Comparison of ENCODE assay signal across 8 mouse cellular contexts in the genomic region with DNA sequence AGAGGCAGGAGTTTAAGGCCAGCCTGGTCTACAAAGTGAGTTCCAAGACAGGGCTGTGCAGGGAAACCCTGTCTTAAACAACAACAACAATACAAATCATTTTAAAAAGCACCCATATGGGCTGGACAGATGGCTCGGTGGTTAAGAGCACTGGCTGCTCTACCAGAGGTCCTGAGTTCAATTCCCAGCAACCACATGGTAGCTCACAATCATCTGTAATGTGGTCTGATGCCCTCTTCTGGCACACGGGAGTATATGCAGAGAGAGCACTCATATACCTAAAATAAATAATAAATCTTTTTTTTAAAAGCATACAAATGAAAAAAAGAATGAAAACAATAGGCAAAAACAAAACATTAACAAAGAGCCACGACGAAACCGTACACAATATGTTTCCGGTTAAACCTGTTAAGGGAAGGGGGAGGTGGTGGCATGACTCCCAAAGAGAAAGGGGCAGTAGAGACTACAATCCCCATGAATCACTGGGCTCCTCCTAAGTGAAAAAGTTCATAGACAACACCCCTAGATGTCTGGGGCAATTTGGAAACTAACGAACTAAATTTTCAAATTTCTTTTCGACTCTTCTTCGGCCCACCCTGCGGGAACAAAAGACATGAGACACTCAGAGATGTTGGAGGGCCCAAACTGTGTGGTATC. TPM values are rescaled to one million over a fixed set of nuclear protein-coding genes. Genes with fewer than 3 reads are reported as not detected.
DNase-seq lines count a peak whose midpoint lies in the region; ATAC-seq lines count a peak whose summit lies in the region.

No protein-coding gene starts in this region.

- H3K36me3 ChIP-seq in hindbrain, embryonic 12.5 days: peaks cover 35% of the 10 kb centered on the region

- peak; percentile 67 for ATAC-seq in hindbrain, embryonic 12.5 days (ENCODE audit: low FRiP score)
- peak; percentile 63 for ATAC-seq in megakaryocyte, adult 5-6 weeks (ENCODE audit: poor library complexity, severe bottlenecking)

- H3K4me1 ChIP-seq in hindbrain, embryonic 12.5 days: peaks cover 14% of the 10 kb centered on the region

- peak overlapping the region; percentile 56 for H3K9ac ChIP-seq in hindbrain, embryonic 12.5 days

- peak overlapping the region; percentile 91 for H3K27ac ChIP-seq in hindbrain, embryonic 12.5 days

- 2% methylated on average over 10 of the region's 10 CpGs for WGBS in hindbrain, embryonic 12.5 days

- H3K4me3 ChIP-seq in hindbrain, embryonic 12.5 days: peak overlapping the region; percentile 61

- H3K4me2 ChIP-seq in hindbrain, embryonic 12.5 days (replicated peaks): peak overlapping the region; percentile 87

- no peaks in the 10 kb centered on the region for H3K9me3 ChIP-seq in hindbrain, embryonic 12.5 days (replicated peaks)

- peak; percentile 51 for DNase-seq in cerebellum, adult 11-12 months
- no peak for DNase-seq in cerebellum, adult 9-10 months
- DNase-seq in spleen, postnatal 36 days (ENCODE audit: low spot score in 2 of 2): peak; percentile 65 to 71
- DNase-seq in spleen, adult 18-20 months: no peak
- DNase-seq in testis, postnatal 10 days (ENCODE audit: low spot score): no peak
- DNase-seq in Muller cell, postnatal 12 days (ENCODE audit: inconsistent ontology term): no peak

- H3K27me3 ChIP-seq in hindbrain, embryonic 12.5 days: 0 out of 2 replicates have a peak, but pooled peaks cover 3% of the 10 kb centered on the region

RNA-seq across cellular contexts. Expression of a gene that starts 0.4 kb away (rescaled TPM):
- 5.7 and 7.1 TPM in 2 replicates for polyA plus RNA-seq in hindbrain, embryonic 12.5 days (2016; fragmentation: Nextera tagmentation; extraction: Ambion mirVana)
- 10.7 and 11.0 TPM in 2 replicates for total RNA-seq in megakaryocyte, adult 5-6 weeks (2015)
- total RNA-seq in megakaryocyte, adult 5-6 weeks (2017): 3.8 and 5.2 TPM in 2 replicates

RNA-seq across cellular contexts. Expression of a gene that starts 0.5 kb away (rescaled TPM):
- polyA plus RNA-seq in hindbrain, embryonic 12.5 days (2016; fragmentation: Nextera tagmentation; extraction: Ambion mirVana): 11.3 and 12.6 TPM in 2 replicates
- 3.6 and 6.6 TPM in 2 replicates for total RNA-seq in megakaryocyte, adult 5-6 weeks (2015)
- 2.4 and 2.6 TPM in 2 replicates for total RNA-seq in megakaryocyte, adult 5-6 weeks (2017)

RNA-seq across cellular contexts. Expression of a gene that starts 8.1 kb away (rescaled TPM):
- 52.4 and 55.2 TPM in 2 replicates for polyA plus RNA-seq in hindbrain, embryonic 12.5 days (2016; fragmentation: Nextera tagmentation; extraction: Ambion mirVana)
- 54.7 and 64.1 TPM in 2 replicates for total RNA-seq in megakaryocyte, adult 5-6 weeks (2015)
- 13.0 and 22.4 TPM in 2 replicates for total RNA-seq in megakaryocyte, adult 5-6 weeks (2017)

RNA-seq across cellular contexts. Expression of a gene that starts 11.5 kb away (rescaled TPM):
- 80.6 and 87.5 TPM in 2 replicates for polyA plus RNA-seq in hindbrain, embryonic 12.5 days (2016; fragmentation: Nextera tagmentation; extraction: Ambion mirVana)
- 15.2 and 19.6 TPM in 2 replicates for total RNA-seq in megakaryocyte, adult 5-6 weeks (2015)
- 63.3 and 69.7 TPM in 2 replicates for total RNA-seq in megakaryocyte, adult 5-6 weeks (2017)

RNA-seq across cellular contexts. Expression of a gene that starts 11.6 kb away (rescaled TPM):
- 18.1 and 19.5 TPM in 2 replicates for polyA plus RNA-seq in hindbrain, embryonic 12.5 days (2016; fragmentation: Nextera tagmentation; extraction: Ambion mirVana)
- total RNA-seq in megakaryocyte, adult 5-6 weeks (2015): 1.0 and 2.1 TPM in 2 replicates
- total RNA-seq in megakaryocyte, adult 5-6 weeks (2017): 3.6 and 3.8 TPM in 2 replicates

Comparison
In these comparisons a context has a peak if more than half of its experiments do, and no peak if none do; other contexts are left out.
1. DNase-seq: peak in cerebellum, adult 11-12 months (single experiment) and spleen, postnatal 36 days (2 of 2); none in cerebellum, adult 9-10 months (single experiment), spleen, adult 18-20 months (0 of 2), testis, postnatal 10 days (single experiment) and Muller cell, postnatal 12 days (single experiment).